Comparison of ENCODE assay signal across 23 mouse cellular contexts in genomic region chr14:75912665-75913064, GRCm38 (mm10). TPM values are rescaled to one million over a fixed set of nuclear protein-coding genes. Genes with fewer than 3 reads are reported as not detected.
DNase-seq lines count a peak whose midpoint lies in the region; ATAC-seq and TF ChIP-seq lines count a peak whose summit lies in the region.
"Had no signal": no experiment of that assay in that cellular context is flagged by ENCODE, and none has a peak within 500 bp of the region (broad histone marks: within the 10 kb centered on the region; RNA-seq: fewer than 3 reads in every experiment).

No protein-coding gene starts in this region.

- WGBS in kidney, postnatal 0 days, result 95% methylated on average over 2 of the region's 2 CpGs
- 73% methylated on average over 2 of the region's 2 CpGs for WGBS in liver, postnatal 0 days (ENCODE audit: insufficient replicate concordance)

- no peak overlapping the region for H3K27ac ChIP-seq in kidney, postnatal 0 days
- peak overlapping the region; percentile 58; the same call in 1 of the 2 replicates for H3K27ac ChIP-seq in liver, postnatal 0 days (ENCODE audit: low read depth)
- H3K27ac ChIP-seq: forebrain, embryonic 10.5 days; hindbrain, embryonic 15.5 days; limb, embryonic 10.5 days; neural tube, embryonic 13.5 days had no signal

- no peaks in the 10 kb centered on the region for H3K36me3 ChIP-seq in kidney, postnatal 0 days (ENCODE audit: insufficient read depth, low read length)
- 0 out of 2 replicates have a peak, but pooled peaks cover 8% of the 10 kb centered on the region for H3K36me3 ChIP-seq in liver, postnatal 0 days (replicated peaks; ENCODE audit: insufficient read depth, low read length)
- H3K36me3 ChIP-seq: hindbrain, embryonic 15.5 days had no signal

- H3K27me3 ChIP-seq in kidney, postnatal 0 days (ENCODE audit: insufficient read depth, low read length), result no peaks in the 10 kb centered on the region
- H3K27me3 ChIP-seq in liver, postnatal 0 days (ENCODE audit: insufficient read depth, low read length), result no peaks in the 10 kb centered on the region
- H3K27me3 ChIP-seq: hindbrain, embryonic 15.5 days; neural tube, embryonic 13.5 days had no signal

- H3K9ac ChIP-seq in kidney, postnatal 0 days (ENCODE audit: low read depth, low read length), result no peak overlapping the region
- no peak overlapping the region for H3K9ac ChIP-seq in liver, postnatal 0 days (replicated peaks)
- H3K9ac ChIP-seq: hindbrain, embryonic 15.5 days; neural tube, embryonic 13.5 days had no signal

- no peak overlapping the region for H3K4me2 ChIP-seq in kidney, postnatal 0 days (ENCODE audit: low read length)
- no peak overlapping the region for H3K4me2 ChIP-seq in liver, postnatal 0 days (ENCODE audit: low read depth, low read length)
- H3K4me2 ChIP-seq: heart, embryonic 11.5 days; hindbrain, embryonic 15.5 days; neural tube, embryonic 13.5 days had no signal

- TF ChIP-seq CTCF in kidney, postnatal 0 days (IDR thresholded peaks at IDR 0.05; ENCODE audit: low read depth), result no peak
- no peak for TF ChIP-seq CTCF in liver, postnatal 0 days (IDR thresholded peaks at IDR 0.05; ENCODE audit: low read depth)

- DNase-seq in kidney, postnatal 0 days (ENCODE audit: low spot score), result no peak
- DNase-seq in kidney, postnatal 10 days, result no peak
- DNase-seq in ES-CJ7 (ENCODE audit: low read depth, low spot score) (peak; percentile 48), liver (peak; percentile 26)
- peak; percentile 18 for DNase-seq in liver, postnatal 0 days
- DNase-seq in cerebellum, postnatal 36 days, result no peak
- no peak for DNase-seq in gastrocnemius, postnatal 36 days
- DNase-seq: adrenal gland, postnatal 36 days; cerebellum, adult 2 months; gastrocnemius, postnatal 10 days; kidney, adult 2 months; kidney, postnatal 36 days; lung, postnatal 14 days; spleen, adult 18-20 months; thymus, postnatal 25 days had no signal

- TF ChIP-seq EP300 in liver, postnatal 0 days (IDR thresholded peaks at IDR 0.05; ENCODE audit: low read depth), result no peak

- no peaks in the 10 kb centered on the region for H3K9me3 ChIP-seq in kidney, postnatal 0 days (replicated peaks; ENCODE audit: low read length)
- H3K9me3 ChIP-seq in liver, postnatal 0 days (ENCODE audit: low read length), result no peaks in the 10 kb centered on the region
- H3K9me3 ChIP-seq: forebrain, embryonic 10.5 days; hindbrain, embryonic 15.5 days; limb, embryonic 10.5 days; neural tube, embryonic 13.5 days had no signal

- ATAC-seq in kidney, postnatal 0 days (replicated peaks; ENCODE audit: low FRiP score, low read depth), result 0 out of 2 replicates have a peak, but pooled peaks have one; percentile 33
- ATAC-seq in liver, postnatal 0 days, result peak; percentile 85
- ATAC-seq: activated CD4-positive, CD25-positive, alpha-beta regulatory T cell, adult 4 months had no signal

- intact Hi-C loops in gastrocnemius, postnatal 36 days (cut with DNase I), result no loop called here

- H3K4me1 ChIP-seq in kidney, postnatal 0 days (replicated peaks; ENCODE audit: insufficient read depth, low read length), result no peaks in the 10 kb centered on the region
- H3K4me1 ChIP-seq in liver, postnatal 0 days (ENCODE audit: insufficient read depth), result 0 out of 2 replicates have a peak, but pooled peaks cover 2% of the 10 kb centered on the region
- H3K4me1 ChIP-seq: forebrain, embryonic 10.5 days; hindbrain, embryonic 15.5 days; neural tube, embryonic 13.5 days had no signal

- no peak overlapping the region for H3K4me3 ChIP-seq in kidney, postnatal 0 days (replicated peaks; ENCODE audit: low read depth, low read length)
- no peak overlapping the region for H3K4me3 ChIP-seq in liver, postnatal 0 days (ENCODE audit: low read depth, low read length)
- H3K4me3 ChIP-seq: forebrain, embryonic 10.5 days; hindbrain, embryonic 15.5 days; limb, embryonic 10.5 days; neural tube, embryonic 13.5 days had no signal

RNA-seq across cellular contexts. Expression of gene Kctd4, which starts 42.1 kb away (rescaled TPM):
- 0.20 and 0.24 TPM in 2 replicates for polyA plus RNA-seq in kidney, postnatal 0 days (2015; fragmentation: Nextera tagmentation; extraction: Ambion mirVana)
- 0.06 and 0.18 TPM in 2 replicates for polyA plus RNA-seq in liver, postnatal 0 days (2015; fragmentation: Nextera tagmentation; extraction: Ambion mirVana)
- not detected for total RNA-seq in gastrocnemius, postnatal 36 days (2021)
- total RNA-seq: adrenal gland, postnatal 36 days; common myeloid progenitor, adult 5-6 weeks; heart, postnatal 25 days had no signal
- polyA plus RNA-seq: kidney, adult 2 months had no signal

Comparison
In these comparisons a context has a peak if more than half of its experiments do, and no peak if none do; other contexts are left out.
1. DNase-seq: peak in ES-CJ7 (single experiment), liver (single experiment) and liver, postnatal 0 days (single experiment); none in kidney, postnatal 0 days (single experiment), kidney, postnatal 10 days (single experiment), cerebellum, postnatal 36 days (0 of 2) and gastrocnemius, postnatal 36 days (0 of 2).